Mouse (Mus musculus): ENCODE data around the gene Trim3.

Gene Trim3

DNA sequence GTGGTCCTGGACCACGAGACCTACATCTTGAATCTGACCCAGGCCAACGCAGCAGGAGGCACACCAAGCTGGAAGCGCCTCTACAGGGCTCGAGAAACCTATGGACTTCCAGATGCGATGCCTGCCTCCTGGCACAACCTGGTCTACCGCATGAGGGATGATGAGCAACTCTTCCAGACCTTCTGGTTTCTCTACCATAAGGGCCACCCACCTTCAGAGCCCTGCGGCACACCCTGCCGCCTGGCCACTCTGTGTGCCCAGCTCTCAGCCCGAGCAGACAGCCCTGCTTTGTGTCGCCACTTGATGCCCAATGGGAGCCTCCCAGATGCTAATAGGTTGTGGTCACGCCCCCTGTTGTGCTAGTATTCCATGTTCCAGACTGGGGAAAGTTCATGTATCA lies 75.7 kb downstream of the Trim3 start:
- no peak for ATAC-seq (ENCODE audit: low TSS enrichment)

GRCm38 (mm10) chr7:105556406-105556805 lies 77.0 kb downstream of the Trim3 start:
- ATAC-seq (ENCODE audit: low TSS enrichment) = no peak

DNA sequence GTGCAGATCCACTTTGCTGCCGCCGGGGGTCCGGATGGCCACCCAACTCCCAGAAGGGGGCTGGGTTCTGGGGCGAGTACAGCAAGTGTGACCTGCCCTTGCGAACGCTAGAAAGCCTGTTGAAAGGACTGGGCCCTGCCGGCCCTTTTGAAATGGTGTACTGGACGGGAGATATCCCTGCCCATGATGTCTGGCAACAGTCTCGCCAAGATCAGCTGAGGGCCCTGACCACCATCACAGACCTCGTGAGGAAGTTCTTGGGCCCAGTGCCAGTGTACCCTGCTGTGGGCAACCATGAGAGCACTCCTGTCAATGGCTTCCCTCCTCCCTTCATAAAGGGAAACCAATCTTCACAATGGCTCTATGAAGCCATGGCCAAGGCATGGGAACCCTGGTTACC lies 77.8 kb downstream of the Trim3 start:
- no peak for ATAC-seq (ENCODE audit: low TSS enrichment)
